8 mouse cellular contexts compared by ENCODE assay signal in the genomic region with DNA sequence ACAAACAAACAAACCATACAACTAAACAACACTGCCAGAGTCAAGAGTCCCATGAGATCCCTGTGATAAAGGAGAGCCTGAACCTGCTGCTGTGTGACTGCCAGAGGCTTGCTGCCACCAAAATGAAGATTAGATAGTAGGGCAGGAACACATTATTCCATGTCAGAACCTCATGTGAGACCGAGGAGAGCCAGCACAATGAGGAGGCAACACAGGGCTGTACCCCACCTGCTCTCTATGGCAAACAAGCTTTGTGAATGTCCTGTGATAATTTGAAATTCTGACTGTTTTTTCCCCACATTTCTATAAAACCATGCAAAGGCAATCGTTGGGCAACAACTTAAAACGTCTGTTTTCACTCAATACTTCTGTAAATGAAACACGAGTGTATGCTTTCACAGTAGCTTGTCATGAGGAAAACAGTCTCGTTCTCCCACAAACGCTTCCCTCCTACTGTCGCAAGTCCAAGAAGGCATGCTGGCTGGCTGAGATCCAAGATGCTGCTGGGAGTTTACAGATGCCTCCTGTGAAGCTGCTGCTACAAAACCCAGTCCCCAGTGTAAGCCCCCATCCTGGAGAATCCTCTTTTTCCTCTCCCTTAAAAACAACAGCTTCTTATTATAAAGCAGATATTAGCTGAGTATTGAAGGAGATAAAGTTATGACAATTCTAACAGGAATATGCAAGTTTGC.
DNase-seq lines count a peak whose midpoint lies in the region; ATAC-seq and TF ChIP-seq lines count a peak whose summit lies in the region.

No protein-coding gene starts in this region.

- H3K4me1 ChIP-seq in neural tube, embryonic 13.5 days (replicated peaks): peaks cover 12% of the 10 kb centered on the region
- no peaks in the 10 kb centered on the region for H3K4me1 ChIP-seq in stomach, postnatal 0 days (replicated peaks; ENCODE audit: control insufficient read depth, insufficient read depth)

- H3K9ac ChIP-seq in neural tube, embryonic 13.5 days: no peak overlapping the region
- H3K9ac ChIP-seq in stomach, postnatal 0 days (ENCODE audit: low read length): no peak overlapping the region

- no peaks in the 10 kb centered on the region for H3K9me3 ChIP-seq in neural tube, embryonic 13.5 days
- H3K9me3 ChIP-seq in stomach, postnatal 0 days (ENCODE audit: control insufficient read depth, low read length): no peaks in the 10 kb centered on the region

- ATAC-seq in neural tube, embryonic 13.5 days (ENCODE audit: low read depth): 0 out of 2 replicates have a peak, but pooled peaks have one; percentile 69
- ATAC-seq in stomach, postnatal 0 days (ENCODE audit: low FRiP score, low TSS enrichment): no peak

- H3K4me2 ChIP-seq in neural tube, embryonic 13.5 days: peak overlapping the region; percentile 18
- no peak overlapping the region for H3K4me2 ChIP-seq in stomach, postnatal 0 days (replicated peaks; ENCODE audit: low read depth)

- DNase-seq in gastrocnemius, postnatal 10 days: peak; percentile 12
- DNase-seq in gastrocnemius, adult 8-10 months (ENCODE audit: low spot score in 2 of 2): no peak
- no peak for DNase-seq in neural tube, embryonic 10.5 days (ENCODE audit: extremely low spot score, low spot score)
- peak; percentile 27 to 53 for DNase-seq in layer of hippocampus, adult 8-10 months (ENCODE audit: low spot score in 2 of 2)
- DNase-seq in right cerebral cortex, adult 2 months (ENCODE audit: low spot score in 2 of 2): peak; percentile 59 to 75
- DNase-seq in MN1 (ENCODE audit: low spot score): no peak
- no peak for DNase-seq in stomach, postnatal 0 days (ENCODE audit: low spot score)

- no peaks in the 10 kb centered on the region for H3K36me3 ChIP-seq in neural tube, embryonic 13.5 days
- H3K36me3 ChIP-seq in stomach, postnatal 0 days (ENCODE audit: control insufficient read depth, insufficient read depth, low read length): no peaks in the 10 kb centered on the region

- no peak for TF ChIP-seq CTCF in stomach, postnatal 0 days (IDR thresholded peaks at IDR 0.05; ENCODE audit: low read depth)

- H3K4me3 ChIP-seq in neural tube, embryonic 13.5 days: no peak overlapping the region
- no peak overlapping the region for H3K4me3 ChIP-seq in stomach, postnatal 0 days (ENCODE audit: low read depth, low read length)

- no peak for TF ChIP-seq EP300 in stomach, postnatal 0 days (optimal IDR thresholded peaks at IDR 0.05)

- no peaks in the 10 kb centered on the region for H3K27me3 ChIP-seq in neural tube, embryonic 13.5 days
- H3K27me3 ChIP-seq in stomach, postnatal 0 days (ENCODE audit: control insufficient read depth, insufficient read depth, low read length): no peaks in the 10 kb centered on the region

- H3K27ac ChIP-seq in neural tube, embryonic 13.5 days (replicated peaks): 0 out of 2 replicates have a peak overlapping the region, but pooled peaks have one; percentile 29
- no peak overlapping the region for H3K27ac ChIP-seq in stomach, postnatal 0 days (replicated peaks)

- 36% methylated on average over 7 of the region's 7 CpGs for WGBS in neural tube, embryonic 13.5 days
- 23% methylated on average over 7 of the region's 7 CpGs for WGBS in stomach, postnatal 0 days

Comparison
In these comparisons a context has a peak if more than half of its experiments do, and no peak if none do; other contexts are left out.
1. DNase-seq: peak in gastrocnemius, postnatal 10 days (single experiment), layer of hippocampus, adult 8-10 months (2 of 2) and right cerebral cortex, adult 2 months (2 of 2); none in gastrocnemius, adult 8-10 months (0 of 2), neural tube, embryonic 10.5 days (single experiment), MN1 (single experiment) and stomach, postnatal 0 days (single experiment).